In the genomic region with DNA sequence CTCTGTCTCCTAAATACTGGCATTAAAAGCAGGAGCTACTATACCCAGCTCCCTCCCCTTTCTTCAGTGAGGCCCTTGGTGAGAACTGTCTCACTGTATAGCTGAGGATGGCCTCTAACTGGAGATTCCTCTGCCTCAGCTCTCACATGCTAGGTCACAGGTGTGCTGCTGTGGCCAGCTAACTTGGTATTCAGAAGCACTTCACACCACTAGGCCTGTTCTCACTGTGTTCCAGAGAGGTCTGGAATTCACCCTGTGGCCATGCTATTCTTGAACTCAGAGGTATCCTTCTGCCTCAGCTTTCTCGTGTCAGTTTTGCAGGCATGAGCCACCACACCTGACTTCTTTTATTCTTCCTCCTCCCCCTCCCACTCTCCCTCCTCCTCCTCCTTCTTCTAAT, we compare ENCODE assay signal across 11 mouse cellular contexts. TPM values are rescaled to one million over a fixed set of nuclear protein-coding genes. Genes with fewer than 3 reads are reported as not detected.
DNase-seq lines count a peak whose midpoint lies in the region; ATAC-seq and TF ChIP-seq lines count a peak whose summit lies in the region.
"Had no signal": no experiment of that assay in that cellular context is flagged by ENCODE, and none has a peak within 500 bp of the region (broad histone marks: within the 10 kb centered on the region; RNA-seq: fewer than 3 reads in every experiment).

No protein-coding gene starts in this region.

- H3K27me3 ChIP-seq in forebrain, postnatal 0 days (ENCODE audit: insufficient read depth, low read length), result no peaks in the 10 kb centered on the region
- H3K27me3 ChIP-seq in forebrain, embryonic 15.5 days, result no peaks in the 10 kb centered on the region
- H3K27me3 ChIP-seq in kidney, embryonic 15.5 days, result no peaks in the 10 kb centered on the region
- no peaks in the 10 kb centered on the region for H3K27me3 ChIP-seq in liver, embryonic 12.5 days (replicated peaks)

- no peaks in the 10 kb centered on the region for H3K4me1 ChIP-seq in forebrain, postnatal 0 days (ENCODE audit: insufficient read depth)
- peaks cover 5% of the 10 kb centered on the region for H3K4me1 ChIP-seq in forebrain, embryonic 15.5 days
- H3K4me1 ChIP-seq in kidney, embryonic 15.5 days, result peaks cover 12% of the 10 kb centered on the region
- peaks cover 0 to 12% of the 10 kb centered on the region in 2 experiments; a peak in 2 of 4 replicates for H3K4me1 ChIP-seq in ES-E14 (ENCODE audit: control insufficient read depth in 2 of 2, insufficient read depth in 2 of 2, low read length in 2 of 2, poor library complexity in 1 of 2)
- H3K4me1 ChIP-seq in liver, embryonic 12.5 days, result peaks cover 11% of the 10 kb centered on the region; the same call in 1 of the 2 replicates

- no peak overlapping the region for H3K4me3 ChIP-seq in forebrain, postnatal 0 days (ENCODE audit: low read depth, low read length)
- no peak overlapping the region for H3K4me3 ChIP-seq in forebrain, embryonic 15.5 days
- H3K4me3 ChIP-seq in kidney, embryonic 15.5 days (replicated peaks), result no peak overlapping the region
- H3K4me3 ChIP-seq in ES-E14 (ENCODE audit: insufficient read depth in 1 of 2, low read depth in 1 of 2, low read length in 2 of 2, poor library complexity in 1 of 2, severe bottlenecking in 1 of 2), result no peak overlapping the region
- H3K4me3 ChIP-seq in liver, embryonic 12.5 days, result peak overlapping the region; percentile 55
- H3K4me3 ChIP-seq: myocyte had no signal

- H3K4me2 ChIP-seq in forebrain, postnatal 0 days (ENCODE audit: low read depth), result 0 out of 2 replicates have a peak overlapping the region, but pooled peaks have one; percentile 3
- no peak overlapping the region for H3K4me2 ChIP-seq in forebrain, embryonic 15.5 days (replicated peaks)
- H3K4me2 ChIP-seq in kidney, embryonic 15.5 days, result 0 out of 2 replicates have a peak overlapping the region, but pooled peaks have one; percentile 19
- peak overlapping the region; percentile 57 for H3K4me2 ChIP-seq in liver, embryonic 12.5 days

- H3K9ac ChIP-seq in forebrain, postnatal 0 days, result no peak overlapping the region
- H3K9ac ChIP-seq in forebrain, embryonic 15.5 days (replicated peaks), result no peak overlapping the region
- H3K9ac ChIP-seq in kidney, embryonic 15.5 days, result no peak overlapping the region
- H3K9ac ChIP-seq in ES-E14 (ENCODE audit: insufficient read depth, low read depth, low read length, poor library complexity, severe bottlenecking), result 0 out of 2 replicates have a peak overlapping the region, but pooled peaks have one; percentile 24
- H3K9ac ChIP-seq in liver, embryonic 12.5 days, result 0 out of 2 replicates have a peak overlapping the region, but pooled peaks have one; percentile 31

- H3K36me3 ChIP-seq in forebrain, postnatal 0 days (ENCODE audit: insufficient read depth), result no peaks in the 10 kb centered on the region
- no peaks in the 10 kb centered on the region for H3K36me3 ChIP-seq in forebrain, embryonic 15.5 days
- H3K36me3 ChIP-seq in kidney, embryonic 15.5 days, result peaks cover 19% of the 10 kb centered on the region
- no peaks in the 10 kb centered on the region for H3K36me3 ChIP-seq in ES-E14 (ENCODE audit: control insufficient read depth, insufficient read depth, low read length, poor library complexity, severe bottlenecking)
- peaks cover 21% of the 10 kb centered on the region for H3K36me3 ChIP-seq in liver, embryonic 12.5 days

- H3K27ac ChIP-seq in forebrain, postnatal 0 days (ENCODE audit: low read depth, low read length), result no peak overlapping the region
- no peak overlapping the region for H3K27ac ChIP-seq in forebrain, embryonic 15.5 days (replicated peaks)
- H3K27ac ChIP-seq in kidney, embryonic 15.5 days, result no peak overlapping the region
- H3K27ac ChIP-seq in ES-E14 (ENCODE audit: insufficient read depth, low read depth, low read length, poor library complexity, severe bottlenecking), result no peak overlapping the region
- H3K27ac ChIP-seq in liver, embryonic 12.5 days, result no peak overlapping the region

- no peak for TF ChIP-seq CTCF in forebrain, postnatal 0 days (IDR thresholded peaks at IDR 0.05; ENCODE audit: low read depth)

- no peak for DNase-seq in forebrain, postnatal 0 days
- DNase-seq in kidney, postnatal 25 days, result no peak
- no peak for DNase-seq in ES-E14 (ENCODE audit: low read depth, low spot score)
- no peak for DNase-seq in cerebellum, postnatal 10 days
- DNase-seq in spleen, postnatal 4 days (ENCODE audit: low spot score in 2 of 2), result no peak
- DNase-seq: cerebellum, postnatal 25 days had no signal

- in situ Hi-C loops in ES-E14 (cut with MboI; ENCODE audit: low sequenced_read_pairs in 2 of 2, unreplicated experiment in 2 of 2), result no loop called here

- no peak for ATAC-seq in forebrain, postnatal 0 days
- no peak for ATAC-seq in forebrain, embryonic 15.5 days (replicated peaks)
- ATAC-seq in kidney, embryonic 15.5 days (replicated peaks; ENCODE audit: low FRiP score), result no peak
- no peak for ATAC-seq in liver, embryonic 12.5 days

- H3K9me3 ChIP-seq in forebrain, postnatal 0 days (ENCODE audit: low read length), result no peaks in the 10 kb centered on the region
- H3K9me3 ChIP-seq in forebrain, embryonic 15.5 days, result no peaks in the 10 kb centered on the region
- no peaks in the 10 kb centered on the region for H3K9me3 ChIP-seq in kidney, embryonic 15.5 days (replicated peaks)
- no peaks in the 10 kb centered on the region for H3K9me3 ChIP-seq in ES-E14 (ENCODE audit: control insufficient read depth, insufficient read depth, low read depth, low read length)
- no peaks in the 10 kb centered on the region for H3K9me3 ChIP-seq in liver, embryonic 12.5 days (replicated peaks)

- 79% methylated on average over 1 of the region's 1 CpGs for WGBS in forebrain, postnatal 0 days
- WGBS in forebrain, embryonic 15.5 days, result 63% methylated on average over 1 of the region's 1 CpGs
- 76% methylated on average over 1 of the region's 1 CpGs for WGBS in kidney, embryonic 15.5 days
- WGBS in liver, embryonic 12.5 days (ENCODE audit: insufficient replicate concordance), result 64% methylated on average over 1 of the region's 1 CpGs

TF ChIP-seq in ES-E14, 5 proteins besides CTCF, POLR2A, EP300 and RAD21:
- TF ChIP-seq MAFK (IDR thresholded peaks at IDR 0.05; ENCODE audit: insufficient read depth, low read depth, low read length) (no peak), ZNF384 (IDR thresholded peaks at IDR 0.05; ENCODE audit: low read depth, low read length) (no peak), HCFC1 (IDR thresholded peaks at IDR 0.05; ENCODE audit: borderline replicate concordance, insufficient read depth, low read length) (no peak), ZC3H11A (IDR thresholded peaks at IDR 0.05; ENCODE audit: borderline replicate concordance, low read depth, low read length) (no peak), CHD2 (IDR thresholded peaks at IDR 0.05; ENCODE audit: low read depth, low read length) (no peak)

RNA-seq across cellular contexts. Expression of a gene that starts 4.8 kb away (rescaled TPM):
- total RNA-seq in forebrain, postnatal 0 days (2014; rRNA removed), result 207 and 212 TPM in 2 replicates
- polyA plus RNA-seq in forebrain, postnatal 0 days (2015; fragmentation: Nextera tagmentation; extraction: Ambion mirVana), result 171 and 182 TPM in 2 replicates
- polyA plus RNA-seq in forebrain, embryonic 15.5 days (2015; fragmentation: Nextera tagmentation; extraction: Ambion mirVana), result 67.7 and 70.5 TPM in 2 replicates
- 134 and 147 TPM in 2 replicates for polyA plus RNA-seq in kidney, embryonic 15.5 days (2015; fragmentation: Nextera tagmentation; extraction: Ambion mirVana)
- total RNA-seq in ES-E14 (2012; rRNA removed), result 16.5 and 21.0 TPM in 2 replicates
- 231 and 245 TPM in 2 replicates for polyA plus RNA-seq in liver, embryonic 12.5 days (2016; fragmentation: Nextera tagmentation; extraction: Ambion mirVana)

RNA-seq across cellular contexts. Expression of a gene that starts 30.1 kb away (rescaled TPM):
- total RNA-seq in forebrain, postnatal 0 days (2014; rRNA removed), result not detected in 2 replicates
- 0.29 and 0.36 TPM in 2 replicates for polyA plus RNA-seq in forebrain, postnatal 0 days (2015; fragmentation: Nextera tagmentation; extraction: Ambion mirVana)
- polyA plus RNA-seq in forebrain, embryonic 15.5 days (2015; fragmentation: Nextera tagmentation; extraction: Ambion mirVana), result not detected in 2 replicates
- 0.37 TPM in 1 of 2 replicates, not detected in the other for polyA plus RNA-seq in kidney, embryonic 15.5 days (2015; fragmentation: Nextera tagmentation; extraction: Ambion mirVana)
- 0.74 and 0.76 TPM in 2 replicates for total RNA-seq in ES-E14 (2012; rRNA removed)
- 0.11 and 0.32 TPM in 2 replicates for polyA plus RNA-seq in liver, embryonic 12.5 days (2016; fragmentation: Nextera tagmentation; extraction: Ambion mirVana)
- total RNA-seq: left cerebral cortex, postnatal 36 days had no signal
- polyA plus RNA-seq: myocyte had no signal

Comparison
In these comparisons a context has a peak if more than half of its experiments do, and no peak if none do; other contexts are left out.
1. H3K9ac ChIP-seq: peak in ES-E14 (single experiment) and liver, embryonic 12.5 days (single experiment); none in forebrain, postnatal 0 days (single experiment), forebrain, embryonic 15.5 days (single experiment) and kidney, embryonic 15.5 days (single experiment).